8 mouse cellular contexts compared by ENCODE assay signal in the genomic region with DNA sequence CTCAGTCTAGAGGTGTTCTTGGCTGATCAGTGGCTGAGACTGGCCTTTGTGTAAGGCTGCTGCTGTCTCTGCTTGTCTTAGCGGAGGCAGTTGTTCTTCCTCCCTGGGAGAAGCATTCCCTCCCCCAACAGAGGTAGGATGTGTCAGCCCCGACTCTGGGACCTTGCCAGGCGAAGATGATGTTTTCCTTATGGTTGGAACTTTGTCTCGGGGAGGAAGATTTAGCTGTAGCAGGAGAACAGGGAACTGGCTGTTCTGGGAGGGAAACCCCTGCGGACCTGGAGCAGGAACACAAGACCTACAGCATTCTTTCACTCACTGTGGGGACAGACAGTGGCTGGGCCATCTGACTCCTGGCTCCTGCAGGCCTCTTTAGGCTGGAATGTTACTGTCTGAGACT. TPM values are rescaled to one million over a fixed set of nuclear protein-coding genes. Genes with fewer than 3 reads are reported as not detected.
DNase-seq lines count a peak whose midpoint lies in the region.

No protein-coding gene starts in this region.

- peak; percentile 31 for DNase-seq in adrenal gland, postnatal 14 days
- no peak for DNase-seq in adrenal gland, adult 8-10 months
- DNase-seq in urinary bladder, postnatal 14 days (ENCODE audit: low spot score) = peak; percentile 76
- no peak for DNase-seq in urinary bladder, adult 2 months (ENCODE audit: low spot score)
- DNase-seq in lung, adult 18-20 months = peak; percentile 38 to 65
- DNase-seq in testis, postnatal 14 days (ENCODE audit: low spot score) = peak; percentile 68
- no peak for DNase-seq in cerebellum, postnatal 4 days (ENCODE audit: low spot score in 2 of 2)
- DNase-seq in thymus, postnatal 10 days (ENCODE audit: low spot score in 2 of 2) = no peak

RNA-seq across cellular contexts. Expression of a gene that starts 15.1 kb away (rescaled TPM):
- 0.22 and 0.38 TPM in 2 replicates for total RNA-seq in adrenal gland, postnatal 14 days (2021)
- under 1 TPM; 0.12 to 0.24 (median 0.19) TPM for total RNA-seq in adrenal gland, adult 8-10 months (2022)
- 0.03 and 0.13 TPM in 2 replicates for polyA plus RNA-seq in urinary bladder, adult 2 months (2012; rRNA removed)

RNA-seq across cellular contexts. Expression of a gene that starts 42.1 kb away (rescaled TPM):
- total RNA-seq in adrenal gland, postnatal 14 days (2021) = 0.19 and 0.30 TPM in 2 replicates
- total RNA-seq in adrenal gland, adult 8-10 months (2022) = not detected
- 0.01 and 0.03 TPM in 2 replicates for polyA plus RNA-seq in urinary bladder, adult 2 months (2012; rRNA removed)

Comparison
In these comparisons a context has a peak if more than half of its experiments do, and no peak if none do; other contexts are left out.
1. DNase-seq: peak in adrenal gland, postnatal 14 days (single experiment), urinary bladder, postnatal 14 days (single experiment), lung, adult 18-20 months (2 of 2) and testis, postnatal 14 days (single experiment); none in adrenal gland, adult 8-10 months (single experiment), urinary bladder, adult 2 months (single experiment), cerebellum, postnatal 4 days (0 of 2) and thymus, postnatal 10 days (0 of 2).